Mouse (Mus musculus) heart, postnatal 0 days (tissue): ENCODE data around the gene Fam83e. TPM values are rescaled to one million over a fixed set of nuclear protein-coding genes. Genes with fewer than 3 reads are reported as not detected.

Experiments used
- ATAC-seq: fragments of 200-750 bp; cut with Nextera tagmentation; 2 replicates; pipeline ENCODE4 v1.8.0; 2017; ENCODE audit warnings: low read depth, moderate number of reproducible peaks, moderate library complexity; ENCODE audit not compliant: insufficient read depth
- DNase-seq: peaks from one replicate; pipeline ENCODE4 v3.0.0-alpha.2; 2016; ENCODE audit warnings: low spot score
- H3K27ac ChIP-seq: fragments of 300-500 bp; sonication (generic); 2 replicates; pipeline ENCODE4 v1.5.1; 2014; ENCODE audit warnings: low read depth, mild to moderate bottlenecking
- H3K27me3 ChIP-seq: fragments of 300-500 bp; sonication (generic); 2 replicates; pipeline ENCODE4 v1.6.1; 2014; ENCODE audit warnings: low read length, mixed read lengths; ENCODE audit not compliant: control insufficient read depth, insufficient read depth
- H3K36me3 ChIP-seq: fragments of 300-500 bp; sonication (generic); replicated peaks from 2 replicates; pipeline ENCODE4 v1.6.1; 2014; ENCODE audit warnings: low read length, mixed read lengths; ENCODE audit not compliant: control insufficient read depth, insufficient read depth
- H3K4me1 ChIP-seq: fragments of 300-500 bp; sonication (generic); 2 replicates; pipeline ENCODE4 v1.6.1; 2014; ENCODE audit warnings: antibody characterized with exemption; ENCODE audit not compliant: control insufficient read depth, insufficient read depth
- H3K4me2 ChIP-seq: fragments of 300-500 bp; sonication (generic); 2 replicates; pipeline ENCODE4 v1.6.1; 2014; ENCODE audit warnings: low read depth, mild to moderate bottlenecking, low read length, moderate library complexity
- H3K4me3 ChIP-seq: fragments of 300-500 bp; sonication (generic); 2 replicates; pipeline ENCODE4 v1.5.1; 2014; ENCODE audit warnings: low read depth, low read length
- H3K9ac ChIP-seq: fragments of 300-500 bp; sonication (generic); replicated peaks from 2 replicates; pipeline ENCODE4 v1.6.1; 2014; ENCODE audit warnings: low read depth, low read length, mixed read lengths
- H3K9me3 ChIP-seq: fragments of 300-500 bp; sonication (generic); replicated peaks from 2 replicates; pipeline ENCODE4 v1.6.1; 2016; ENCODE audit warnings: low read length; ENCODE audit not compliant: control insufficient read depth
- CTCF ChIP-seq: IDR thresholded peaks from 2 replicates; pipeline ENCODE4 v1.5.1; 2016; ENCODE audit warnings: antibody characterized with exemption, control low read depth, low read depth
- EP300 ChIP-seq: IDR thresholded peaks from 2 replicates; pipeline ENCODE4 v1.6.1; 2016; ENCODE audit warnings: antibody characterized with exemption, low read depth
- WGBS: fragments of 180-500 bp; shearing (Covaris S2); extraction: QIAGEN DNeasy Blood & Tissue Kit; methylation state at CpG from one replicate; pipeline ENCODE4 v1.1.7; 2014; 5-methylcytosine and 5-hydroxymethylcytosine counted together
- polyA plus RNA-seq: library from polyadenylated mRNA; unstranded; fragments of >200 nt; fragmentation: Nextera tagmentation; extraction: Ambion mirVana; gene quantifications from 2 replicates; pipeline ENCODE4 v1.2.1, GENCODE M21; 2015
- total RNA-seq: library from RNA; depleted of rRNA; stranded (reverse); fragments of >200 nt; gene quantifications from 2 replicates; pipeline ENCODE4 v1.2.3, GENCODE M21; 2014; ENCODE audit warnings: low replicate concordance

Gene Fam83e
- total and polyA plus RNA-seq, 2 experiments from 2014 or later, result 0.07 TPM; not detected in 1

DNA sequence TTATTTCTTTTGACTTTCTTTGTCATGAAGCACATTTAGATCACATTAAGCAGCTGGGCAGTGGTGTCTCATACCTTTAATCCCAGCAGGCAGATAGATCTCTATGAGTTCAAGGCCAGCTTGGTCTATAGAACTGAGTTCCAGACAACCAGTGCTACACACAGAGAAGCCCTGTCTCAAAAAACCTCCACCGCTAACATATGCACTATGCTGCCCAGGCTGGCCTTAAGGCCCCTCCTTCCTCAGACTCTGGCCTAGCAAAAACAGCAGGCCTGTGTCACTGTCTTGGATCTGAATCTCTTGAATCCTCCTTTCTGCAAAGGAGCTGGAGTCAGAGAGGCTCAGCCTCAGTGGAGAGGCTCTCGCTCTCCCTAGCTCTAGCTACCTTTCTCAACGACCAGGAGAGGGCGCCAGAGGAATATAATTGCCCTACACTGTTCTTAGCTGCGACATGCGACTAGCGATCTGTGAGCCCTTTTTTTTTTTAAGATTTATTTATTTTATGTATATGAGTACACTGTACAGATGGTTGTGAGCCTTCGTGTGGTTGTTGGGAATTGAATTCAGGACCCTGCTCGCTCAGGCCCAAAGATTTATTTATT, 18.3 kb downstream of the Fam83e start:
- DNase-seq (peak; percentile 67), ATAC-seq (peak; percentile 76)
- Histone ChIP-seq H3K4me3 (no peak overlapping the region), H3K9me3 (no peaks in the 10 kb centered on the region), H3K27me3 (no peaks in the 10 kb centered on the region), H3K9ac (no peak overlapping the region), H3K36me3 (no peaks in the 10 kb centered on the region), H3K27ac (no peak overlapping the region), H3K4me1 (no peaks in the 10 kb centered on the region), H3K4me2 (no peak overlapping the region)
- TF ChIP-seq EP300 (no peak), CTCF (peak; percentile 88)
- 5% methylated on average over 9 of the region's 9 CpGs for WGBS

DNA sequence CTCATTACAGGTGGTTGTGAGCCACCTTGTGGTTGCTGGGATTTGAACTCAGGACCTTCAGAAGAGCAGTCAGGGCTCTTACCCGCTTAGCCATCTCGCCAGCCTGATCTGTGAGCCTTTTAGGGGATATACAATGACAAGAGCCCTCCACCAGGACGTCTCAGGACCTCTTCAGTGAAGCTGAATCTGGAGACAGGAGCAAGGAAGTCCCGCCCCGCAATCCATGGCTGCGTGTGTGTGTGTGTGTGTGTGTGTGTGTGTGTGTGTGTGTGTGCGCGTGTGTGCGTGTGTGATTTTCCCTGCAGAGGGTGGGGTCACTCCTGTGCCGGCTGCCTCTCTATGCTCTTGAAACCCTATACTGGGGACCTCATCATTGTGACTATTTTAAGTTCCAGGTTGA, 18.8 kb downstream of the Fam83e start:
- H3K27ac ChIP-seq, result no peak overlapping the region

DNA sequence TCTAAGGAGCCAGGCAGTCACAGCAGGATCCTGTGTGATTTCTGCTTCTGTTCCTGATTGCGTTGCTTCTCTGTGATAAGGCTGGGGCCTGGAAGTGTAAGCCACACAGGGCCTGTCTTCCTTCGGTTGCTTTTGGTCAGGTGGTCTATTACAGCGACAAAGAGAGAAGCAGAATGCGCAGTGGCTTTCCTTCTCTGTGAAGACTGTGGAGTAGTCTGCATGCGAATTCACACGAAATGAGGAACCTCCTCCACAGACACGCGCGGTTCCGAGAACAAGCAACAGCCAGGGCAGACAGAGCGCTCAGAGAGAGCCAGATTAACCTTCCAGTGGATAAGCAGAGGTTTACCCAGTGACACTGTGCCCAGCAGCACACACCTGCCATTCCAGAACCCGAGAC, 20.3 kb downstream of the Fam83e start:
- no peaks in the 10 kb centered on the region for H3K4me1 ChIP-seq

More for the DNA sequence above, 18.8 kb downstream of the Fam83e start:
- Histone ChIP-seq H3K4me1 (no peaks in the 10 kb centered on the region), H3K9ac (no peak overlapping the region), H3K36me3 (no peaks in the 10 kb centered on the region), H3K9me3 (no peaks in the 10 kb centered on the region), H3K27me3 (no peaks in the 10 kb centered on the region), H3K4me3 (no peak overlapping the region), H3K4me2 (no peak overlapping the region)
- TF ChIP-seq EP300 (no peak), CTCF (no peak)
- no peak for ATAC-seq
- WGBS, result 51% methylated on average over 10 of the region's 10 CpGs
- no peak for DNase-seq

DNA sequence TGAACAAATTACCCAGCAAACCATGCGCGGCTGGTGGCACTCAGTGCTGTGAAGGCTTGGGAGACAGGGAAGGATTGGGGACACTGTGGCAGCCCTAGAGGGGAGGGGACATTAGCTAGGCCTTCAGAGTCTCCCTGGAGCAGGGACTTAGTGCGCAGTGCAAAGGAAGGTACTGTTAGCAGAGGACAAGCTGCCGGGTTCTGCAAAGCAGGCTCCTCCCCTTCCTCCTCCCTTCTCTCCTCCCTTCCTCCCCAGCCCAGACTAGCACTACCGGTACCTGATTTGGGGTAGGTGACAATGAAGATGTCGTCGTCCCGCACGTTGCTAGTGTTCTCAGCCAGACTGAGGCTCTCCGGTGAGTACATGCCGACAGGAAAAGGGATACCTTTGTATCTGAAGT, 20.8 kb downstream of the Fam83e start:
- Histone ChIP-seq H3K9ac (no peak overlapping the region), H3K4me1 (no peaks in the 10 kb centered on the region), H3K27me3 (no peaks in the 10 kb centered on the region), H3K27ac (no peak overlapping the region), H3K36me3 (no peaks in the 10 kb centered on the region), H3K4me3 (no peak overlapping the region; the same call in 1 of the 2 replicates), H3K9me3 (no peaks in the 10 kb centered on the region), H3K4me2 (peak overlapping the region; percentile 28; the same call in 1 of the 2 replicates)
- TF ChIP-seq EP300, result no peak
- TF ChIP-seq CTCF, result no peak
- DNase-seq, result no peak
- ATAC-seq, result no peak
- WGBS, result 40% methylated on average over 11 of the region's 11 CpGs

More for the DNA sequence above, 20.3 kb downstream of the Fam83e start:
- no peak overlapping the region for H3K4me2 ChIP-seq
- DNase-seq, result no peak
- H3K36me3 ChIP-seq, result no peaks in the 10 kb centered on the region
- H3K4me3 ChIP-seq, result no peak overlapping the region
- H3K27me3 ChIP-seq, result no peaks in the 10 kb centered on the region
- 76% methylated on average over 12 of the region's 12 CpGs for WGBS
- H3K9me3 ChIP-seq, result no peaks in the 10 kb centered on the region
- H3K9ac ChIP-seq, result no peak overlapping the region
- H3K27ac ChIP-seq, result no peak overlapping the region
- TF ChIP-seq CTCF, result no peak
- no peak for TF ChIP-seq EP300
- ATAC-seq, result no peak

DNA sequence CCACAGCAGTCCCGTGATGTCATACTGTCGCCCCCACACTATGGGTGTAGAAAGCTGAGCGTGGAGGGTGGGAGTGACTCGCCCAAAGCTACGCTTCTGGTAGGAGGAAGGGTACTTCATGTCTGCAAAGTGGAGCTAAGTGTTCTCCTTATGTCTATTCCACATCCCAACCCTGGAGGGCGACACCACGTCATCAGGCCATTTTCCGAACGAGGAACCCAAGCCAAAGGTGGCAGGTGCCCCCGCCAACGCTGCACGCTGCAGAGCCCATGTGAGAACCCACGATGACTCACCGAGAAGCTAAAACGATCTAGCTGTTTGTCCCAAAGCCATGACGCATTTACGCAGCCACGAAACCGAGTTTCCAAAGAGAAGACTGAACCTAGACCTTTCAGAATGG, 21.3 kb downstream of the Fam83e start:
- no peak overlapping the region for H3K9ac ChIP-seq
- TF ChIP-seq EP300 (no peak), CTCF (no peak; the same call in 1 of the 2 replicates)
- DNase-seq (no peak), ATAC-seq (no peak)
- H3K9me3 ChIP-seq, result no peaks in the 10 kb centered on the region
- H3K36me3 ChIP-seq, result no peaks in the 10 kb centered on the region
- H3K4me1 ChIP-seq, result no peaks in the 10 kb centered on the region
- no peaks in the 10 kb centered on the region for H3K27me3 ChIP-seq
- H3K27ac ChIP-seq, result no peak overlapping the region
- H3K4me3 ChIP-seq, result no peak overlapping the region; the same call in 1 of the 2 replicates
- peak overlapping the region; percentile 28; the same call in 1 of the 2 replicates for H3K4me2 ChIP-seq
- 34% methylated on average over 19 of the region's 19 CpGs for WGBS

DNA sequence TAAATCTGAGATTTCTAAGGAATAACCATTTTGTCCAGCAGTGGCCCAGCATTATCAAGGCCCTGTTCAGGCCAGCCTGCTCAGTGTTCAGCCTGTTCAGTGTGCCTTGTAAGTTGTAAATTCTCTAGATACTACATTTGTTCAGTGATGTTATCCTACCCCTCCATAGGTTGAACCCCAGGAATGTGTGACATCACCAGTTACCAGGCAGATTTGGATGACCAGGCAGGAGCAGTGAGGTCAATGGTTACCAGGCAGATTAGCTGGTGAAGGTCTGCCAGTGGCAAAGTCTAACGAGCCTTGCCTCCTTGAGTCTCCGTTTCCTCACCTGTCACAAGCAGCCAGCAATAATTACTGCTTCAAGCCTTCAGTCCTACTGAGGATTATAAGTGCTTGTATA, 23.4 kb downstream of the Fam83e start:
- ATAC-seq (peak; percentile 71), DNase-seq (peak; percentile 80)
- Histone ChIP-seq H3K36me3 (no peaks in the 10 kb centered on the region), H3K4me1 (peaks cover 8% of the 10 kb centered on the region; the same call in 1 of the 2 replicates), H3K9ac (no peak overlapping the region), H3K27me3 (no peaks in the 10 kb centered on the region), H3K9me3 (no peaks in the 10 kb centered on the region), H3K4me2 (no peak overlapping the region), H3K4me3 (no peak overlapping the region), H3K27ac (no peak overlapping the region)
- TF ChIP-seq EP300, result no peak
- TF ChIP-seq CTCF, result no peak
- WGBS, result 32% methylated on average over 2 of the region's 2 CpGs
